Mouse (Mus musculus): ENCODE results near the gene Synpr. TPM values are rescaled to one million over a fixed set of nuclear protein-coding genes. Genes with fewer than 3 reads are reported as not detected.

Synpr gene
- polyA plus RNA-seq, 1 experiment from 2014 or later: 5.7 TPM

GRCm38 (mm10) chr14:13459333-13459732 is 174.8 kb downstream of the Synpr start:
- H3K9me3 ChIP-seq (replicated peaks; ENCODE audit: control insufficient read depth, low read length): no peaks in the 10 kb centered on the region
- no peak overlapping the region for H3K27ac ChIP-seq (ENCODE audit: low read length)
- WGBS: 13% methylated on average over 1 of the region's 1 CpGs
- H3K36me3 ChIP-seq (ENCODE audit: control insufficient read depth, insufficient read depth, low read length): no peaks in the 10 kb centered on the region
- no peak overlapping the region for H3K9ac ChIP-seq (ENCODE audit: low read length)
- no peaks in the 10 kb centered on the region for H3K4me1 ChIP-seq (ENCODE audit: control insufficient read depth, insufficient read depth, low read length)
- no peak for ATAC-seq (ENCODE audit: insufficient read depth, low FRiP score)
- H3K4me3 ChIP-seq (replicated peaks; ENCODE audit: low read length): no peak overlapping the region
- H3K4me2 ChIP-seq (ENCODE audit: low read depth, low read length): no peak overlapping the region
- no peaks in the 10 kb centered on the region for H3K27me3 ChIP-seq (ENCODE audit: control insufficient read depth, insufficient read depth, low read length)

- WGBS: 81% methylated on average over 2 of the region's 2 CpGs
- Histone ChIP-seq H3K4me3 (replicated peaks; ENCODE audit: low read length) (no peak overlapping the region), H3K27ac (ENCODE audit: low read length) (no peak overlapping the region), H3K27me3 (ENCODE audit: control insufficient read depth, insufficient read depth, low read length) (no peaks in the 10 kb centered on the region), H3K9me3 (replicated peaks; ENCODE audit: control insufficient read depth, low read length) (no peaks in the 10 kb centered on the region), H3K4me1 (ENCODE audit: control insufficient read depth, insufficient read depth, low read length) (no peaks in the 10 kb centered on the region), H3K9ac (ENCODE audit: low read length) (no peak overlapping the region), H3K36me3 (ENCODE audit: control insufficient read depth, insufficient read depth, low read length) (no peaks in the 10 kb centered on the region), H3K4me2 (ENCODE audit: low read depth, low read length) (no peak overlapping the region)
- ATAC-seq (ENCODE audit: insufficient read depth, low FRiP score): no peak
Measured at GRCm38 (mm10) chr14:13469211-13469610, 184.6 kb downstream of the Synpr start.

GRCm38 (mm10) chr14:13477821-13478220 is 193.2 kb downstream of the Synpr start:
- Histone ChIP-seq H3K36me3 (ENCODE audit: control insufficient read depth, insufficient read depth, low read length) (no peaks in the 10 kb centered on the region), H3K4me3 (replicated peaks; ENCODE audit: low read length) (no peak overlapping the region), H3K4me1 (ENCODE audit: control insufficient read depth, insufficient read depth, low read length) (no peaks in the 10 kb centered on the region), H3K4me2 (ENCODE audit: low read depth, low read length) (no peak overlapping the region), H3K9ac (ENCODE audit: low read length) (no peak overlapping the region), H3K27me3 (ENCODE audit: control insufficient read depth, insufficient read depth, low read length) (no peaks in the 10 kb centered on the region), H3K27ac (ENCODE audit: low read length) (no peak overlapping the region), H3K9me3 (replicated peaks; ENCODE audit: control insufficient read depth, low read length) (no peaks in the 10 kb centered on the region)
- no peak for ATAC-seq (ENCODE audit: insufficient read depth, low FRiP score)
- WGBS: 55% methylated on average over 1 of the region's 1 CpGs

- H3K27ac ChIP-seq (ENCODE audit: low read length): no peak overlapping the region
Measured at GRCm38 (mm10) chr14:13505355-13505754, 220.8 kb downstream of the Synpr start.

GRCm38 (mm10) chr14:13518608-13519139 is 234.1 kb downstream of the Synpr start:
- ATAC-seq (ENCODE audit: insufficient read depth, low FRiP score): no peak
- Histone ChIP-seq H3K27me3 (ENCODE audit: control insufficient read depth, insufficient read depth, low read length) (no peaks in the 10 kb centered on the region), H3K9me3 (replicated peaks; ENCODE audit: control insufficient read depth, low read length) (no peaks in the 10 kb centered on the region), H3K4me1 (ENCODE audit: control insufficient read depth, insufficient read depth, low read length) (no peaks in the 10 kb centered on the region), H3K27ac (ENCODE audit: low read length) (no peak overlapping the region), H3K36me3 (ENCODE audit: control insufficient read depth, insufficient read depth, low read length) (no peaks in the 10 kb centered on the region), H3K9ac (ENCODE audit: low read length) (no peak overlapping the region), H3K4me3 (replicated peaks; ENCODE audit: low read length) (no peak overlapping the region), H3K4me2 (ENCODE audit: low read depth, low read length) (no peak overlapping the region)
- 77% methylated on average over 5 of the region's 5 CpGs for WGBS

More at GRCm38 (mm10) chr14:13505355-13505754, 220.8 kb downstream of the Synpr start:
- H3K9me3 ChIP-seq (replicated peaks; ENCODE audit: control insufficient read depth, low read length): no peaks in the 10 kb centered on the region
- H3K27me3 ChIP-seq (ENCODE audit: control insufficient read depth, insufficient read depth, low read length): no peaks in the 10 kb centered on the region
- H3K36me3 ChIP-seq (ENCODE audit: control insufficient read depth, insufficient read depth, low read length): no peaks in the 10 kb centered on the region
- H3K9ac ChIP-seq (ENCODE audit: low read length): no peak overlapping the region
- ATAC-seq (ENCODE audit: insufficient read depth, low FRiP score): no peak
- WGBS: 43% methylated on average over 5 of the region's 5 CpGs
- H3K4me1 ChIP-seq (ENCODE audit: control insufficient read depth, insufficient read depth, low read length): no peaks in the 10 kb centered on the region
- no peak overlapping the region for H3K4me2 ChIP-seq (ENCODE audit: low read depth, low read length)
- no peak overlapping the region for H3K4me3 ChIP-seq (replicated peaks; ENCODE audit: low read length)

- H3K4me3 ChIP-seq (replicated peaks; ENCODE audit: low read length): no peak overlapping the region
- no peak overlapping the region for H3K9ac ChIP-seq (ENCODE audit: low read length)
- no peaks in the 10 kb centered on the region for H3K9me3 ChIP-seq (replicated peaks; ENCODE audit: control insufficient read depth, low read length)
- H3K4me2 ChIP-seq (ENCODE audit: low read depth, low read length): no peak overlapping the region
- H3K4me1 ChIP-seq (ENCODE audit: control insufficient read depth, insufficient read depth, low read length): no peaks in the 10 kb centered on the region
- 78% methylated on average over 7 of the region's 7 CpGs for WGBS
- no peak for ATAC-seq (ENCODE audit: insufficient read depth, low FRiP score)
- H3K27ac ChIP-seq (ENCODE audit: low read length): no peak overlapping the region
- H3K36me3 ChIP-seq (ENCODE audit: control insufficient read depth, insufficient read depth, low read length): no peaks in the 10 kb centered on the region
- H3K27me3 ChIP-seq (ENCODE audit: control insufficient read depth, insufficient read depth, low read length): no peaks in the 10 kb centered on the region
Measured at GRCm38 (mm10) chr14:13519239-13520011, 234.8 kb downstream of the Synpr start.

- no peaks in the 10 kb centered on the region for H3K4me1 ChIP-seq (ENCODE audit: control insufficient read depth, insufficient read depth, low read length)
- no peaks in the 10 kb centered on the region for H3K36me3 ChIP-seq (ENCODE audit: control insufficient read depth, insufficient read depth, low read length)
- ATAC-seq (ENCODE audit: insufficient read depth, low FRiP score): no peak
- no peak overlapping the region for H3K4me2 ChIP-seq (ENCODE audit: low read depth, low read length)
- no peak overlapping the region for H3K4me3 ChIP-seq (replicated peaks; ENCODE audit: low read length)
- no peaks in the 10 kb centered on the region for H3K9me3 ChIP-seq (replicated peaks; ENCODE audit: control insufficient read depth, low read length)
- H3K9ac ChIP-seq (ENCODE audit: low read length): no peak overlapping the region
- H3K27me3 ChIP-seq (ENCODE audit: control insufficient read depth, insufficient read depth, low read length): no peaks in the 10 kb centered on the region
- H3K27ac ChIP-seq (ENCODE audit: low read length): no peak overlapping the region
- WGBS: 46% methylated on average over 2 of the region's 2 CpGs
Measured at GRCm38 (mm10) chr14:13547746-13548145, 263.2 kb downstream of the Synpr start.

GRCm38 (mm10) chr14:13551209-13551608 is 266.6 kb downstream of the Synpr start:
- Histone ChIP-seq H3K9ac (ENCODE audit: low read length) (no peak overlapping the region), H3K4me1 (ENCODE audit: control insufficient read depth, insufficient read depth, low read length) (no peaks in the 10 kb centered on the region), H3K9me3 (replicated peaks; ENCODE audit: control insufficient read depth, low read length) (no peaks in the 10 kb centered on the region), H3K4me2 (ENCODE audit: low read depth, low read length) (no peak overlapping the region), H3K27me3 (ENCODE audit: control insufficient read depth, insufficient read depth, low read length) (no peaks in the 10 kb centered on the region), H3K4me3 (replicated peaks; ENCODE audit: low read length) (no peak overlapping the region), H3K36me3 (ENCODE audit: control insufficient read depth, insufficient read depth, low read length) (no peaks in the 10 kb centered on the region), H3K27ac (ENCODE audit: low read length) (no peak overlapping the region)
- no peak for ATAC-seq (ENCODE audit: insufficient read depth, low FRiP score)
- 66% methylated on average over 4 of the region's 4 CpGs for WGBS

- Histone ChIP-seq H3K36me3 (ENCODE audit: control insufficient read depth, insufficient read depth, low read length) (no peaks in the 10 kb centered on the region), H3K9ac (ENCODE audit: low read length) (no peak overlapping the region), H3K4me1 (ENCODE audit: control insufficient read depth, insufficient read depth, low read length) (no peaks in the 10 kb centered on the region), H3K9me3 (replicated peaks; ENCODE audit: control insufficient read depth, low read length) (no peaks in the 10 kb centered on the region), H3K27me3 (ENCODE audit: control insufficient read depth, insufficient read depth, low read length) (no peaks in the 10 kb centered on the region), H3K27ac (ENCODE audit: low read length) (no peak overlapping the region), H3K4me2 (ENCODE audit: low read depth, low read length) (no peak overlapping the region), H3K4me3 (replicated peaks; ENCODE audit: low read length) (no peak overlapping the region)
- 51% methylated on average over 1 of the region's 1 CpGs for WGBS
- ATAC-seq (ENCODE audit: insufficient read depth, low FRiP score): no peak
Measured at GRCm38 (mm10) chr14:13553616-13554370, 269.2 kb downstream of the Synpr start.

Data from stomach, embryonic 16.5 days (tissue).